In the genomic region with DNA sequence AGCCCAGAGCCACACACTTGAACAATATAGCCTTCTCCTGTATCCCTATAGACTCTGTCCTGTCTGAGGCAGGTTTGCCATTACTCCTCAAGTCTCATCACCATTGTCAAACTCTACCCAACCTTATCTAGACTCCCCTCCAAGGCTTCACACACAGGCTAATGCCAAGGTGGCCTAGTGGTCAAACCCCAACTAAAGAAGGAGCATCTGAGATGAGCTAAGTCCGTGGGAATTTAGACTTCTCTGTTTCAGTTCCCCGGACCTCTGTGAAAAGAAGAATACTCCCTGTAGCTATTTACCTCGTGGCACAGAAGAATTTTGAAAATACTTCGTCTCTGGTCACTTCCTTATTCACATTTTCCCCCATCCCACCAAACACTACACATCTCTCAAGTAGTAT, we compare ENCODE assay signal across 21 mouse cellular contexts. TPM values are rescaled to one million over a fixed set of nuclear protein-coding genes. Genes with fewer than 3 reads are reported as not detected.
DNase-seq lines count a peak whose midpoint lies in the region; ATAC-seq and TF ChIP-seq lines count a peak whose summit lies in the region.
"Had no signal": no experiment of that assay in that cellular context is flagged by ENCODE, and none has a peak within 500 bp of the region (broad histone marks: within the 10 kb centered on the region; RNA-seq: fewer than 3 reads in every experiment).

No protein-coding gene starts in this region.

- H3K9me3 ChIP-seq in MEL (replicated peaks; ENCODE audit: insufficient read depth, low read length), result no peaks in the 10 kb centered on the region
- H3K9me3 ChIP-seq: embryonic facial prominence, embryonic 13.5 days; forebrain, embryonic 13.5 days; heart, embryonic 15.5 days; hindbrain, embryonic 10.5 days had no signal

- no peak for TF ChIP-seq EP300 in MEL (IDR thresholded peaks at IDR 0.05; ENCODE audit: low read depth in 1 of 2, low read length in 2 of 2)

- TF ChIP-seq RAD21 in MEL (IDR thresholded peaks at IDR 0.05; ENCODE audit: low read depth, low read length), result no peak

- ATAC-seq in megakaryocyte progenitor cell, adult 5-6 weeks (replicated peaks; ENCODE audit: poor library complexity), result 0 out of 2 replicates have a peak, but pooled peaks have one; percentile 26
- ATAC-seq: activated CD4-positive, CD25-positive, alpha-beta regulatory T cell, adult 4 months; forebrain, embryonic 13.5 days; forebrain, postnatal 0 days; Patski had no signal

- no peak for TF ChIP-seq CTCF in kidney, adult 2 months (conservative IDR thresholded peaks at IDR 0.05; ENCODE audit: insufficient read depth, insufficient read length, low read depth, low read length)
- TF ChIP-seq CTCF in MEL (IDR thresholded peaks at IDR 0.05 in 2 of 3, conservative IDR thresholded peaks at IDR 0.05 in 1 of 3; ENCODE audit: control insufficient read depth in 1 of 3, insufficient read depth in 1 of 3, low read depth in 2 of 3, low read length in 3 of 3, poor library complexity in 1 of 3, severe bottlenecking in 1 of 3), result no peak

- peak; percentile 11 for DNase-seq in kidney, adult 2 months
- no peak for DNase-seq in kidney, adult 11 months
- no peak for DNase-seq in MEL (ENCODE audit: low read depth, low spot score)
- no peak for DNase-seq in spleen, postnatal 4 days (ENCODE audit: low spot score in 2 of 2)
- no peak for DNase-seq in frontal cortex, postnatal 25 days (ENCODE audit: low spot score in 2 of 2)
- DNase-seq: adrenal gland, postnatal 14 days; cerebellum, adult 11-12 months; cerebellum, adult 9-10 months; cerebellum, postnatal 25 days; forebrain, postnatal 0 days; gastrocnemius, postnatal 36 days; heart, adult 2 months had no signal

- H3K36me3 ChIP-seq in kidney, adult 2 months (ENCODE audit: control insufficient read depth, insufficient read depth, low read length), result no peaks in the 10 kb centered on the region
- peaks cover 0 to 14% of the 10 kb centered on the region in 2 experiments; a peak in 2 of 4 replicates for H3K36me3 ChIP-seq in MEL (ENCODE audit: control insufficient read depth in 1 of 2, insufficient read depth in 2 of 2, low read length in 2 of 2)
- H3K36me3 ChIP-seq: embryonic facial prominence, embryonic 13.5 days; heart, embryonic 15.5 days; hindbrain, embryonic 10.5 days had no signal

- TF ChIP-seq POLR2A in kidney, adult 2 months (IDR thresholded peaks at IDR 0.05; ENCODE audit: low read depth, low read length), result no peak
- TF ChIP-seq POLR2A in MEL (IDR thresholded peaks at IDR 0.05; ENCODE audit: control insufficient read depth in 1 of 2, insufficient read depth in 1 of 2, low read depth in 1 of 2, low read length in 2 of 2, poor library complexity in 1 of 2), result no peak

- no peak overlapping the region for H3K27ac ChIP-seq in kidney, adult 2 months (ENCODE audit: insufficient read depth, low read depth, low read length)
- peak overlapping the region; percentile 20; the same call in 1 of the 2 replicates for H3K27ac ChIP-seq in MEL (ENCODE audit: control insufficient read depth, low read depth, low read length)
- peak overlapping the region; percentile 52; the same call in 1 of the 2 replicates for H3K27ac ChIP-seq in brown adipose tissue, adult 24 weeks (replicated peaks; ENCODE audit: low read depth, low read length)
- H3K27ac ChIP-seq: embryonic facial prominence, embryonic 13.5 days; forebrain, embryonic 13.5 days; heart, adult 2 months; heart, embryonic 15.5 days; hindbrain, embryonic 10.5 days; hindbrain, embryonic 14.5 days had no signal

- no peak overlapping the region for H3K9ac ChIP-seq in MEL (ENCODE audit: control insufficient read depth, low read depth, low read length, poor library complexity, severe bottlenecking)
- H3K9ac ChIP-seq: embryonic facial prominence, embryonic 13.5 days; forebrain, embryonic 13.5 days; forebrain, postnatal 0 days; heart, embryonic 15.5 days; hindbrain, embryonic 14.5 days had no signal

- H3K79me2 ChIP-seq in MEL (ENCODE audit: control insufficient read depth, insufficient read depth, low read length, poor library complexity), result no peaks in the 10 kb centered on the region

- H3K4me1 ChIP-seq in kidney, adult 2 months (ENCODE audit: control insufficient read depth, insufficient read depth, low read length), result peaks cover 3% of the 10 kb centered on the region; the same call in 1 of the 2 replicates
- H3K4me1 ChIP-seq in MEL (ENCODE audit: control insufficient read depth in 1 of 2, insufficient read depth in 2 of 2, low read length in 2 of 2), result peaks cover 9 to 12% of the 10 kb centered on the region in 2 experiments
- H3K4me1 ChIP-seq in brown adipose tissue, adult 24 weeks (ENCODE audit: control insufficient read depth, insufficient read depth, insufficient read length, low read length), result no peaks in the 10 kb centered on the region; the same call in 1 of the 2 replicates

- no peak overlapping the region for H3K4me3 ChIP-seq in kidney, adult 2 months (ENCODE audit: insufficient read depth, low read depth, low read length)
- H3K4me3 ChIP-seq in MEL (ENCODE audit: control insufficient read depth in 1 of 2, insufficient read depth in 1 of 2, low read depth in 2 of 2, low read length in 2 of 2), result no peak overlapping the region
- H3K4me3 ChIP-seq in brown adipose tissue, adult 24 weeks (ENCODE audit: insufficient read depth, low read depth, low read length), result no peak overlapping the region
- H3K4me3 ChIP-seq: embryonic facial prominence, embryonic 13.5 days; forebrain, embryonic 13.5 days; heart, adult 2 months; heart, embryonic 15.5 days; hindbrain, embryonic 10.5 days had no signal

- H3K27me3 ChIP-seq in kidney, adult 2 months (replicated peaks; ENCODE audit: control insufficient read depth, insufficient read depth, low read length), result no peaks in the 10 kb centered on the region
- H3K27me3 ChIP-seq in MEL (ENCODE audit: control insufficient read depth in 1 of 2, insufficient read depth in 2 of 2, low read length in 2 of 2), result no peaks in the 10 kb centered on the region
- H3K27me3 ChIP-seq: embryonic facial prominence, embryonic 13.5 days; forebrain, embryonic 13.5 days; heart, embryonic 15.5 days; Patski had no signal

- 87% methylated on average over 4 of the region's 4 CpGs for WGBS in kidney, adult 2 months

TF ChIP-seq in MEL, 35 proteins besides CTCF, POLR2A, EP300 and RAD21:
- no peak for TF ChIP-seq UBTF (IDR thresholded peaks at IDR 0.05; ENCODE audit: borderline replicate concordance, insufficient read depth, low read depth, low read length)
- no peak for TF ChIP-seq GABPA (IDR thresholded peaks at IDR 0.05; ENCODE audit: low read depth, low read length)
- TF ChIP-seq ETS1 (IDR thresholded peaks at IDR 0.05; ENCODE audit: low read depth, low read length), result no peak
- TF ChIP-seq NRF1 (IDR thresholded peaks at IDR 0.05; ENCODE audit: insufficient read depth, low read depth, low read length, poor library complexity, severe bottlenecking), result no peak
- no peak for TF ChIP-seq ZNF384 (IDR thresholded peaks at IDR 0.05; ENCODE audit: low read depth, low read length)
- no peak for TF ChIP-seq NELFE (IDR thresholded peaks at IDR 0.05; ENCODE audit: low read depth, low read length)
- TF ChIP-seq POLR2AphosphoS2 (IDR thresholded peaks at IDR 0.05; ENCODE audit: low read length), result no peak
- TF ChIP-seq GATA1 (IDR thresholded peaks at IDR 0.05; ENCODE audit: low read depth, low read length), result no peak
- no peak for TF ChIP-seq POLR2AphosphoS5 (IDR thresholded peaks at IDR 0.05; ENCODE audit: borderline replicate concordance, low read depth, low read length)
- no peak for TF ChIP-seq MAFK (IDR thresholded peaks at IDR 0.05; ENCODE audit: borderline replicate concordance, low read depth, low read length)
- TF ChIP-seq JUND (IDR thresholded peaks at IDR 0.05; ENCODE audit: low read depth, low read length), result no peak
- no peak for TF ChIP-seq ZMIZ1 (IDR thresholded peaks at IDR 0.05; ENCODE audit: low read depth, low read length)
- TF ChIP-seq ELF1 (IDR thresholded peaks at IDR 0.05; ENCODE audit: low read depth, low read length), result no peak
- no peak for TF ChIP-seq BHLHE40 (IDR thresholded peaks at IDR 0.05; ENCODE audit: borderline replicate concordance, low read depth, low read length)

RNA-seq across cellular contexts. Expression of a gene that starts 39.5 kb away (rescaled TPM):
- 3.0 and 84.9 TPM in 2 replicates for polyA plus RNA-seq in kidney, adult 2 months (2012; rRNA removed)
- 196 and 208 TPM in 2 replicates for total RNA-seq in MEL (2012; rRNA removed)
- polyA plus RNA-seq in MEL (2012; ENCODE audit: insufficient read depth in 1 of 2, insufficient read length in 2 of 2, low read depth in 1 of 2, low replicate concordance in 2 of 2, missing spikeins in 1 of 2), result 100 to 1,000 TPM in 1 of 2 experiments, not detected in 1; 175 TPM
- polyA plus RNA-seq in brown adipose tissue, adult 24 weeks (2012; ENCODE audit: insufficient read depth, insufficient read length, missing spikeins), result 4.6 and 12.6 TPM in 2 replicates
- 30.8 and 42.1 TPM in 2 replicates for total RNA-seq in megakaryocyte progenitor cell, adult 5-6 weeks (2015)
- total RNA-seq in megakaryocyte progenitor cell, adult 5-6 weeks (2017), result 7.2 and 15.9 TPM in 2 replicates
